Mouse (Mus musculus) lung, adult 2 months (tissue): ENCODE results near the gene Carm1.
A peak's percentile ranks its signal among the peaks of the same experiment; 100 is the strongest.

Source experiments
- CTCF ChIP-seq: fragments of 200-500 bp; IDR thresholded peaks from 2 replicates; pipeline ENCODE4 v1.5.1; 2011; ENCODE audit warnings: mild to moderate bottlenecking, low read length, control low read depth; ENCODE audit not compliant: insufficient read depth
- POLR2A ChIP-seq: fragments of 200-500 bp; IDR thresholded peaks from 2 replicates; pipeline ENCODE4 v1.6.1; 2011; ENCODE audit warnings: low read depth, mild to moderate bottlenecking, control low read depth, low read length, borderline replicate concordance; ENCODE audit errors: extremely low read depth

GRCm38 (mm10) chr9:21545916-21546788 is 542 bp upstream of the Carm1 start:
- peak; percentile 9; the same call in 1 of the 2 replicates for TF ChIP-seq POLR2A
- TF ChIP-seq CTCF = no peak
